Mouse (Mus musculus) spleen, postnatal 4 days (tissue): ENCODE data around the gene Arhgap10.

Experiments
- DNase-seq, 2 experiments: peaks; one replicate each; pipeline ENCODE4 v3.0.0; 2022; ENCODE audit warnings: low spot score in 2 of 2

The Arhgap10 gene

DNA sequence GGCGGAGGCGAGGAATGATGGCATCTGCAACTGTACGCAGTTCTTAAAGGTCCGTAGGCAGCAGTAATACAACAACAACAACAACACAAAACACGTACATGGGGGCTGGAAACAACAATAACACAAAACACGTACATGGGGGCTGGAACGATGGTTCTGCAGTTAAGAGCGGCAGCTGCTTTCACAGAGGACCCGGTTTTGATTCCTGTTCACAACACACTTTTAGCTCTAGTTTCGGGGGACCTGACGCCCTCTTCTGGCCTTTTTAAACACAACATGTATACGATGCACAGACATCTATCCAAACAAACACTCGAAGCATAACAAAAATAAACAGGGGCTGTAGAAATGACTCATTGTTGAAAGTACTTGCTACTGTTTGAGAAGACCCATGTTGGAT, 110.9 kb downstream of the Arhgap10 start:
- no peak for DNase-seq

DNA sequence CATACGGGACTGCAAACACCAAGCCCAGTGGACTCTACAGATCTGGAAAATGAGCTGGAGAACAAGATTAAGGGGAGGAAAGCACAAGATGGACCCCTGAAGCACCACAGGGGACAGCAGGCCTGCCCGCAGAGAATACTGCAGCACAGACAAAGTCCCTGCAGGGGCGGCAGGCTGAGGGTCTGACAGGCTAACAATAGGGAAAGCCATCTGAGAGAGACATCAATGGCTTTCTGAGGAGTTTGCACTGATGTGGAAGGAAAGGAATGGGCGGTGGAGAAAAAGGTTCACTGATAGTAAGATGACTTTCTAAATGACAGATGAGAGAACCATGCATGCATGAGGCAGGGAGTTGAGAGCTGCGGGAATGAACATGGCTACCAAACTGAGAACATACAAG, 111.3 kb downstream of the Arhgap10 start:
- no peak for DNase-seq

DNA sequence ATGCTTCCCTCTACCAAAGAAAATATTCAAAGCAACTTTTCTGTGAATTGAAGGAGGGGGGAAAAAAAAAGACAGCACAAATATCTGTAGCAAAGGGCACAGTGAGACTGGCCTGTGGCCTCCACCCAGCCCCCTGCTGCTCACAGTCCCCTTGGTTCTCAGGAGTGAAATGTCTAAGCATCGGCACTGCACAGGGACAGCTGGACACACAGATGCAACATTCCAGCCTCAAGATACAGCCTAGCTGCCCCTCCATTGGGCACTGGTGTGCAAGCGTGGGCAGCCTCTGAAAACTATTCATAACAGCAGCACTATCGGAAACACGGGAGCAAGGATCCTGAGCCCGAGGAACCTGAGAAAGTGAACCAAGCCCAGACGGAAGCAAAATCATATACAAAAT, 113.7 kb downstream of the Arhgap10 start:
- DNase-seq, result no peak

DNA sequence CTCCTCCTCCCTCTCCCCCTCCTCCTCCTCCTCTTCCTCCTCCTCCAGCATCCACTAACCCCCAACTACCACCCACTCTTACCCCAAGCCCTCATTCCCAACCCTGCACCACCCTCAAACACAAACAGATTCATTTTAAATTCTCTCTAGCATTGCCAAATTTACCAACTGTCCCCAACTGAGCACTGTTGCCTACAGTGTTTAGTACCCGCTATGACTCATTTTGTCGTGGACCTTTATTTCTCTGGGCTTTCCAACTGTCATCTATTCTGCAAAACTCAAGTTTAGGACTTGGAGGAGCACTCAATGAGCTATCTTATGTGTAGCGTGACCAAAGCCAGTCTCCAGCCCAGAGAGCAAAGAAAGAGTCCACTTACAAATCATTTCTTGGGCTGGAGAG, 115.8 kb downstream of the Arhgap10 start:
- no peak for DNase-seq

DNA sequence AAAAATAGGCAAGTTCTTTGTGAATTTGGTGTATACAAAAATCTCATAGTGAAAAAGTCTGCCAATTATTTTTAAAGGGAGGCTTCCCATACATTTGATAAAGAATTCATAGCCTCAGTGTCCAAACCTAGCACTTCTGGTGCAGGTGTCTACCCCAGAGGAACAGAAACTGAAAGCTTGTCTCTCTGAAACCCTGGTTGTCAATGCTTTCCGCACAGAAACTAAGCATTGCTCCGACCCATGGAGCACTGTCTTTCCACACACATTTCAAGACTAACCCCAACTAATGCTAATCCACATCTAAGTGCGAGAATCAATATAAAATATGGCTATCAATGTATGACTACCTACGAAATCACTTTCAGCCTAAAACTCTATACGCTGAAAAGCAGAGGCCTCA, 116.6 kb downstream of the Arhgap10 start:
- DNase-seq, result no peak

DNA sequence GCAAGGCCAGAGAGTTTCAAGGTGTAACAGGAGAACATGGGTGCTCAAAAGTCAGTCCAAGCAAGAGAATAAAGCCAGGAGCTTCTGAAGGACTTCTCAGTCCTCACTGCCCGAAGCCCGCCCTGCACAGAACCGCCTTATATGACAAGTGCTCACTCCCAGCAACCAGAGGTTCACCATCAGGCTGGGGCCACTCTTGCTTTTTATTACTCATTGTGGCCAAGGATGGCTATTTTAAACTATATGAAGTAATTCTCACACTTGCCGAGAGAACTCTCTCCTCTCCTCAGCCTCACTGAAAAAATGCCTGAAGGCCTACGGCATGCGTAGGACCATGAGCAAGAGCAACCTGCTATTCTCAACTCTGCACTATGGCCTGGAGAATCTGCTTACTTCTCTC, 133.7 kb downstream of the Arhgap10 start:
- DNase-seq, result no peak

DNA sequence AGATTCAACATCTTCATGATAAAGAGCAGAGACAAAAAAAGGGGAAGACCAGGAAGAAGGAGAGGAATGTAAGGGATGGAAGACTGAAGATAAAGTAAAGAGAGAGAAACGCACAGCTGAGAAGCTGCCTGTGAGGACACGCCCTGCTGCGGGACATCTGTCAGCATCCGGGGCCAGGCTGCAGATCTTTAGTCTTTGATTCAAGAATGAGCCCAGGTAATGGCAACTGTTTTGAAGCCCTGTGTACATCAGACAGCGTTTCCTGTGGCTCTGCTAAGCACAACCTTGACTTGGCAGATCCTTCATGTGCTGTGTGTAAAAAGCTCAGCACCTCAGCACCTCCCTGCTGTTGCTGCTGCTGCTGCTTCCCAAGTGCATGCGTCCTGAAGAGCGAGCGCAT, 134.1 kb downstream of the Arhgap10 start:
- no peak for DNase-seq

DNA sequence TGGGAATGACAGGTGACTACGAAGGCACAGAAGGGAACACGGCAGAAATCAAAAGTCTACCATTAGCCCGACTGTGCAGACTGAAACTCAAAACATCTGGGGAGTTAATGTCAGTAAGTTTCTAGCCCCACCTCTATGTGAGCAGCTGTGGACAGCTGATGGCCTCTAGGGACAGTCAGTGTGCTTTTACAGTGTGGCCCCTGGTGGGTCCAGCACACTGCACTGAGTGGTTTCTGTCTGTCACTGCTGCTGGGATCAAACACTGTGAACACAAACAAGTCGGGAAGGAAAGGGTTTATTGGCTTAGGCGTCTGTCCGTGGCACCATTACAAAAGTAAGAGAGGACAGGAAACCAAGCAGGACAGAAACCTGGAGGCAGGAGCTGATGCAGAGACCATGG, 136.9 kb downstream of the Arhgap10 start:
- no peak for DNase-seq

DNA sequence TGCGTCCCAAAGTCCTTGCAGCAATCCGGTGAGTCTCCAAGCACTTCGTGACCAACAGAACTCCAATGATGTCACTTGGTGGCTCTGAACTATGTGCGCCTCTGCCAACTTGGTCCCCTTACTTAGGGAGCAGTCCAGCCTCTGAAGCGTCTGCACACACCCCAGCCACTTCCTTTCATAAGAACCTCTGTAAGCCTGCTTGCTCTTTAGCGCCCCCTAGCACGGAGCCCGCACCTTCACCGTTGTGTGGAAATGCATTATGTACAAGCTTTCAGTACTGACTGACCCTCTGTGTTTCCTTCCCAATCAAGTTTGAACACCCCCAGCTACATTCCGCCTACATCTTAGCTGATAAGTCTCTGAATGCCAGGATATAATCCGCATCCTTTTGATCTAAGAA, 138.5 kb downstream of the Arhgap10 start:
- DNase-seq, result peak in 1 of 2 experiments; percentile 28

DNA sequence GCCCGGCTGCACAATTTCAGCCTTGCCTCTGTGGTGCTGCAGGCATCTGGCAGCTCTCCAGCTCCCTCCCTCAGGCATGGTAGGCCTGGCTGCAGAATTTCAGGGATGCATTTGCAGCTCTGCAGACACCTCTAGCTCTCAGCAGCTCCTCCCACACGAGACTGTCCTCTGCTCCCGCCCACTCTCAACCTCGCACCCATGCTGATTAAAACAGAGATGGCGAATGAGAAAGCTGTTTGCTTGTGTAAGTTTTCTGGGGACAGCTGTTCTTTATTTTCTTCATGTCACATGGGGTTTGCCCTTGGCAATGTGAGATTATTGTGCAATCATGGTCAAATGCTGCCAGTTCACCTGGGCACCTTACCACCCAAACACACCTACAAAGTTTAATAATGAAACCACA, 141.3 kb downstream of the Arhgap10 start:
- DNase-seq, result no peak

DNA sequence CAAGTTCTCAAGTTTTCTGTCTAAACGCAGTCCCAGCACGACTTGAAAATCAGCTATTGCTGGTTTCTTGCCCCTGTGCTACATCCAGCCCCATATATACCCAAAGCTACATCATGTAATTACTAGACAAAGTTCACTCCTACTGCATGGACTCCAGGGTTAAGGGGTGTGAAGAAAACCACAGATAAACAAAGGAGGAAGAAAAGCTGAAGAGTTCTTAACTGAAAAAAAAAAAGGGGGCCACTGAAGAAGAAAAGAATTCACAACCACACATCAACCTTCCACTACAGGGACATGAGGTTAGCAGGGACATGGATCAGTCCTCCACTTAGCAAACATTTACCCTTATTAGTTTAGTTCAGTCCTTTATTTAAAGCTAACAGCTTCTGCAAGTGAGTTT, 141.8 kb downstream of the Arhgap10 start:
- DNase-seq, result no peak

DNA sequence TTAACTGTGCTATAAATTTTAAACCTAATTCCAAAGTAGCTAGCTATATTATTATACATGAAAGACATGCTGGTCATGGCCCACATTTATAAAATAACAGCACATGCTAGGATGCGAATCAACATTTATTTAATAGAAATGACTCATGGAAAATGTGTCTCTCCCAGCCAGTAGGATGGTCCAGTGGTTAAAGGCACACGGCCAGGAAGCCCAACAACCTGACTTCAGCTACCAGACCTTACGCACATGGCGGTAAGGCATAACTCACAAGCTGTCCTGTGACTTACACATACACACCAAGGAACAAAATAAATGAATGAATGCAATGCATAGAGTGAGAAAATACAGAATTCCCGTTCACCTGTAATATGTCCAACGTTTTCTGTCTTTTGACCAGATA, 146.7 kb downstream of the Arhgap10 start:
- DNase-seq, result no peak

DNA sequence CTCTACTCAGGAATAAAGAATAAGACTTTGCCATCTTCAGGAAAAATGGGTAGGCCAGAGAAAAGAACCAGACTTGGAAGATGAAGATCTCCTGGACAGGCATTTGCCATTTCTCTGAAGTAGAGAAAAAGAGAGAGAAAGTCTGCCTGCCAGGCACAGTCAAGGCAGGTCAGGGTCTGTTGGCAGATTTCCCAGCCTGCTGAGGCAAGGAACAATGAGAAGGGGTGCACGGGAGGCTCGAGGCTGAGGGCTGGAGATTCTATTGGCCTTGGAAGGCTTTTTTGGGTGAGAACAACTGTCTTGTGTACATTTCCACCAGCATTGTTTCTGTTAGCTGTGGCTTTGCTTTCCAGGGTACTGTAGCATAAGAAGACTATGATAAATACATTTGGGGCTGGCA, 147.4 kb downstream of the Arhgap10 start:
- DNase-seq, result no peak

DNA sequence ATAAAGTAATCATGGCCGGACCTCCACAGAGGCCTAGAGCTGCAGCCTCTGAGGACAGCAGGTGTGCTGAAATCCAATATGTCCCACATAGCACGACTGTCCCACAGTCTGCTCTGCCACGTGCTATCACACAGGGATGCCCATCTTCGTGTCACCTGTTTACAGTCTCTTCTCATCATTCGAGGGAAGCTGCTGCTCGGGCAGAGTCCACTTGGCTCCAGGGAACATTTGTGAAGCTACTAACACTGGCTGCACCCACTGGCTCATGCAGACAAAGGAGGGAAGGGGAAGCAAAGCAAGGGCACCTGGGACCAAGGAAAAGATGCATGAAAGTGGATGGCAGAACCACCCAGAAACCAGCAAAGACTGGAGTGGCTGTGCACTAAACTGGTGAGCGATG, 148.1 kb downstream of the Arhgap10 start:
- DNase-seq, result no peak

DNA sequence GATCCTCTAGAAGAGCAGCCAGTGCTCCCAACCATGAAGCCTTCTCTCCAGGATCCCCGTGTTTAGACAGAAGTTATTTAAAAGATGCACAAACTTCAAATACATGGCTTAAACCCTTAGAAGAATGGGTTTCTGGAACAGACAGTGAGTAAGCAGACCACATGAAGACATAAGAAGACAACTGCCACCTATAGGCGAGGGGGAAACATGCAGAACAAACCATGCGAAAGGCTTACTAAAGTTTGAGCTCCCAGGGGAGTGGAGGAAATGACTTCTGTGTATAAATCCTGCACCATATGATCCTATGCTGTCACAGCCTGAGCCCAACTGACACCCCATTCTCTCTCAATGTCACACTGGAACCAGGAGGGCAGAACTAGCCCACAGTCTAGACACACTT, 150.7 kb downstream of the Arhgap10 start:
- no peak for DNase-seq

DNA sequence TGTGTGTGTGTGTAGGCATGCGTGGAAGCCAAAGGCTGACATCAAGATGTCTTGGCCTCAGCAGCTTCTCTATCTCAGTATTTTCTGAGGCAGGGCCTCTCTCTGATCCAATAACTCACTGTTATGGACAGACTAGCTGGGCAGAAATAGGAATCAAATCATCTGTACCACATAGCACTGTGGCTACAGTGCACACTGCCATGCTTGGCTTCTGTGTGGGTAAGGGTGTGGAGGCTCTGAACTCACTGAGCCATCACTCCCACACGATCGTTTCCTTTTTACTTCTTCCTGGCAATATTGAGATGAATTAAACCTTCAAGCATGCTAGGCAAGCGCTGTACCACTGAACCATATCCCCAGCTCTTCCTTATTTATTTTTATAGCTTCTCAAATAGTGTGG, 151.3 kb downstream of the Arhgap10 start:
- no peak for DNase-seq

DNA sequence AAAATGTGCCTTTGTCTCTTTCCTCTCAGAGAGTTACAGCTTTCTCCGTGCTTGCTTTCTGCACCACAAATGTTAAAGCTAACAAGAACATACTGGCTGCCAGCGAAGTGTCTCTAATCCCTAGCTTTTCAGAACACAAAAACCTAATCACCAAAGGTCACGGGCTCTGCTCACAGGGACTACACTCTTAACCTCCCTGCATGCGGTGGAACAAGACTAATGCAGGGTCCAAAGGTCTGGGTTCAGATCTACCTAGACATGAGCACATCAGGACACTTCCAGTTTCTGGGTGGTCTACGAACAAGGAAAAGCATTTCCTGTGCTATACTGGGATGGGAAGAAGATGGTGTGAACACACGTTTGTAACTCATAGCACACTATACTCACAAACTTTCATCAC, 151.8 kb downstream of the Arhgap10 start:
- DNase-seq, result no peak

DNA sequence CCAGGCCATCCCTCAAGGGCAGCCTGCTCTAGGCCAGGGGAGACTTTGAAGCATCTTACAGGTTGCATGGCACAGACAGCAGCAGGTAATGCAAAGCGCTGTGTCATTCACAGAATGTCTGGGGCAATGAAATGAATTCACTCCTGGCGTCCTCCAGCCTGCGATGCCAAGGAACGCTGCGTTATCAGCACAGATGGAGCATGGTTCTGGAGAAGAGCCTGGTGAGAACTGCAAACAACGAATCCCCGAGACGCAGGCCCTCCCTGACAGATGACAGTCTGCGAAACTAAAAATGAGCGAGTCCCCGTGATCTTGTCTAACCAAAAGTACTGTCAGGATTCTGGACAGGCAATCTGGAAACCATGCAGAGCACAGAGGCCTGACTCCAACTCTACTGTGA, 153.3 kb downstream of the Arhgap10 start:
- DNase-seq, result no peak

DNA sequence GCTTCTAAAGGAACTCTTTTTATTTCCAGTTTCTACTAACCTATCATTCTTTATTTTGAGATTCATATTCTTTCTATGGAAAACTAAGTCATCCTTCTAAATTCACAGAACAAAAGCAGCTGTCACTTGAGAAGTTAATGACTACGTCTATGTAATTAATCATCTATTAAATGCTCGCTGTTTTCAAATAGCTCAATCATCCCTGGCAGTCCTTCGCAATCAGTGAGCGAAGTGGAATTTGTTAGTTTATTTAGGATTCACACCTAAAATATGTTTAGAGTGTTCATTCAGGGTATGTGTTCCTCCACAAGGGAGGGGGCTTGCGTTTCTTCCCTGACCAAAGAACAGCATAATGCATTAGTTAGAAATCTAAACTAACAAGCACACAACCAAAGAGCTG, 156.9 kb downstream of the Arhgap10 start:
- no peak for DNase-seq

DNA sequence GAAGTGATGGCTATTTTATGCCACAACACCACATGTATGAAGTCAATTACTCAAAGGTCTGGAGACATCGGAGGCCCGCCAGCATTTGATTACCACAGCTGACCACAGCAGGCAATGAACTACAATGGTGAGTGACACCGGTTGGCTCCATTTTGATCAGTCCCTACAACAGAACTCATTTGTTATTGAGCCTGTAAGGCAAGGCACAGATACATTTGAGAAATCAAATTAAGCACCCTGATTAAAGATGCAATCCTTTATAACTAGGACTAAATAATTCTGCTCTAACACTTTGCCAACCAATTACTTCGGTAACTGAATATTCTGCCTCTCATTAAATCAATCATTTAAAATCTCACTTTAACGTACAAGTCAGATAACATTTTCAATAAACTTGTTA, 157.3 kb downstream of the Arhgap10 start:
- DNase-seq, result no peak

DNA sequence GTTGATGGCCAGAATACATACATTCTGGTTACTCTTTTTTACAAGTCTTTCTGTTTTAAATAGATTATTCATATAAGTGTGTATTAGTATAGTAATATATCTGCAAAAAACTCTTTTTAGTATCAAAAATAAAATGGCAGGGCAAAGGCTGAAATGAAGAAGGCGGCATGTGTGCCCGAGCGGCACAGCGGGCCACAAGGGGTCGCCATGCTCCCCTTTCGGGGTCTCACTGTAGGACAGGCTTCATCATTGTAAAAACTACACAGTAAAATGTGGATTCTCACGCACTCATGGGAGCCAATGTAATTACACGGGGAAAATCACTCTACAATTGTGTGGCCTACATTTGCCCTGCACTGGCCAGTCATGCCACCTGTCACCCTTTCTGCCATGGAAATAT, 160.6 kb downstream of the Arhgap10 start:
- no peak for DNase-seq

DNA sequence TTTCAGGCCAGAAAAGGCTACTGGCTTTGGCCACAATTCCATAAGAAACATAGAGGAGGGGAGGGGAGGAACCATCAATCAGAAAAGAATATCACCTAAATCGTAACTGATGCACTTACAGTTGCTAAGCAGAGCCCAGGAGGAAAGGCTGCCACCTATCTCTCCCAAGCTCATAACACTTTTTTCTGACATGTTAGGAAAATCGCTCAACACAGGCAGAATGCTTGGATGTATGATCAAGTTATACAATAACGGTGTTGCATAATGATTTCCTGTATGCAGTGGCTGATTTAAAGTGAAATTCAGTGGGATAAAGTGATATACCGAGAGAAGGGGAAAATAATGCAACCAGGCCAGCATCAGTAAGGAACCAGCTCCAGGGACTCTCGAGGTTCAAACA, 162.4 kb downstream of the Arhgap10 start:
- DNase-seq, result no peak

DNA sequence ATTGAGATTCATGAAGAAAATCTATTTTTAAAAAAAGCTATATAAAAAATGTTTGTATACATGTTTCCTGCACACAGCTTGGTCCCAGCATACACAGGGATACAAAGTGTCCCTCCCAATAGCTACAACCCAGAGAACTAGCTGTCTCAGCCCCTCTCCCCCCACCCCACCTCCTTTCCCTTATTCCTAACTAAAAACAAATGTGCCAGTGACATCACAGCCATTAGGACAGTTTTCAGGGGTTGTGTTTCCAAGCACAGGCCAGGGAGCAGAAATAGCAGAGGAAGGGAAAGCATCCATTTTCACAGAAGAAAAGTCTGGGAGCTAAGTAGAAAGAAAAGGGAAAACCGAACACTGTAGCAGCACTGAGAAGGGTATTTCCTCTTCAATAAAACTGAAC, 163.6 kb downstream of the Arhgap10 start:
- DNase-seq, result no peak

DNA sequence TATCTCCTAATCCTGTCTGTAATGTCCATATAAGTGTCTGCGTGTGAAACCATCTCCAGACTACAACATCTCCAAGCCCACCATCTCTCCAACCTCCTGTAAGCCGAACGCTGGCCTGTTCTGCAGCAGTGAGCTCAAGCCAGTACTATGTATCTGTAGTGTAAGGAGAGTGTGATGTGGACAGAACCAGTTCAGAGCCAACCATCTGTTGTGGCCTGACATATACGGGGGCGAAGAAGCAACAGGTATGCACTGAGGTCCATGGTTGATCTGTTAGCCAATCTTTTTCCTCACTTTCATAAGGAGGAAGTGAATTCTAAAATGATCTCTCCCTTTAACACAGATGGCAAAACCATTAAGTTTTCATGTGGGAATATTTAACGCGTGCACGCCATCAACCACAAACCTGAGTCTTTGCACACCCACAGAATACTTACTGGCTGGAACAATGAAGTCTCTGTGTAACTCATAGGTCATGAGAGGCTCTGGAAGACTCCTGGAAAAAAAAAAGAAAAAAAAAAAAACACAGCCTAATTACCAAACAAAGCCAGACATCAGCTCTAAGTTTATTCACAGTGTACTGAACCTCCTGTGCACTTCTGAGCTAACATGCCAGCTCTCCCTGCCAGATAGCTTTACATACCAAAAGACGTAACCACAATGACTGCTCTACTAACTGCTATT, 166.4 kb downstream of the Arhgap10 start:
- no peak for DNase-seq
